Mouse (Mus musculus) adrenal gland, adult 8-10 months (tissue): ENCODE measurements at regions not wholly inside any gene's neighbourhood (a gene's known extent, or its start where the extent isn't known, plus 50 kb on each side); places are given as distances from the start of the nearest gene placed in this dataset.

Experiments used
- DNase-seq: peaks from one replicate; pipeline ENCODE4 v3.0.0; 2022

GRCm38 (mm10) chr15:17715584-17715983, 987.0 kb downstream of the Cdh9 start:
- DNase-seq: no peak

- DNase-seq: no peak
Observed at GRCm38 (mm10) chr15:17730651-17731050, 1002.1 kb downstream of the Cdh9 start.

- no peak for DNase-seq
Observed at GRCm38 (mm10) chr15:17770225-17770677, 1041.7 kb downstream of the Cdh9 start.

- no peak for DNase-seq
Observed at GRCm38 (mm10) chr15:17779788-17780187, 1039.0 kb upstream of the Cdh10 start.

GRCm38 (mm10) chr15:17783368-17783767, 1035.4 kb upstream of the Cdh10 start:
- DNase-seq: no peak

GRCm38 (mm10) chr15:17797516-17797915, 1021.2 kb upstream of the Cdh10 start:
- no peak for DNase-seq

GRCm38 (mm10) chr15:17801424-17801823, 1017.3 kb upstream of the Cdh10 start:
- DNase-seq: peak; percentile 2

- DNase-seq: no peak
Observed at GRCm38 (mm10) chr15:17803107-17803506, 1015.6 kb upstream of the Cdh10 start.

- DNase-seq: no peak
Observed at GRCm38 (mm10) chr15:17830376-17830775, 988.4 kb upstream of the Cdh10 start.

- DNase-seq: no peak
Observed at GRCm38 (mm10) chr15:17831987-17832386, 986.8 kb upstream of the Cdh10 start.

- no peak for DNase-seq
Observed at GRCm38 (mm10) chr15:17880168-17880567, 938.6 kb upstream of the Cdh10 start.

GRCm38 (mm10) chr15:17889309-17889708, 929.4 kb upstream of the Cdh10 start:
- DNase-seq: no peak

GRCm38 (mm10) chr15:17900026-17900425, 918.7 kb upstream of the Cdh10 start:
- no peak for DNase-seq

GRCm38 (mm10) chr15:17912241-17912640, 906.5 kb upstream of the Cdh10 start:
- no peak for DNase-seq

GRCm38 (mm10) chr15:17932573-17932972, 886.2 kb upstream of the Cdh10 start:
- no peak for DNase-seq

GRCm38 (mm10) chr15:17933875-17934274, 884.9 kb upstream of the Cdh10 start:
- no peak for DNase-seq

GRCm38 (mm10) chr15:17935473-17935872, 883.3 kb upstream of the Cdh10 start:
- DNase-seq: no peak

GRCm38 (mm10) chr15:17962778-17963177, 856.0 kb upstream of the Cdh10 start:
- no peak for DNase-seq

GRCm38 (mm10) chr15:17963240-17964209, 855.2 kb upstream of the Cdh10 start:
- DNase-seq: no peak

- no peak for DNase-seq
Observed at GRCm38 (mm10) chr15:17987763-17988162, 831.0 kb upstream of the Cdh10 start.

- no peak for DNase-seq
Observed at GRCm38 (mm10) chr15:18032626-18033025, 786.1 kb upstream of the Cdh10 start.

- no peak for DNase-seq
Observed at GRCm38 (mm10) chr15:18052219-18053030, 766.3 kb upstream of the Cdh10 start.

- no peak for DNase-seq
Observed at GRCm38 (mm10) chr15:18065515-18065914, 753.2 kb upstream of the Cdh10 start.
